Mouse (Mus musculus) duodenum, adult 2 months (tissue): ENCODE data around the gene Ttc7. TPM values are rescaled to one million over a fixed set of nuclear protein-coding genes. Genes with fewer than 3 reads are reported as not detected.

Experiments used
- polyA plus RNA-seq: library from polyadenylated mRNA; depleted of rRNA; stranded (reverse); fragments of >200 nt; gene quantifications from 2 replicates; pipeline ENCODE4 v1.2.3, GENCODE M21; 2012; ENCODE audit warnings: low replicate concordance; rRNA removed

The Ttc7 gene
- 82.4 and 335 TPM in 2 replicates for polyA plus RNA-seq

GRCm38 (mm10) chr17:87282706-87283053 is at the start of gene Ttc7:
Gene Ttc7, plus strand, starts transcription at chr17:87282886.

DNA sequence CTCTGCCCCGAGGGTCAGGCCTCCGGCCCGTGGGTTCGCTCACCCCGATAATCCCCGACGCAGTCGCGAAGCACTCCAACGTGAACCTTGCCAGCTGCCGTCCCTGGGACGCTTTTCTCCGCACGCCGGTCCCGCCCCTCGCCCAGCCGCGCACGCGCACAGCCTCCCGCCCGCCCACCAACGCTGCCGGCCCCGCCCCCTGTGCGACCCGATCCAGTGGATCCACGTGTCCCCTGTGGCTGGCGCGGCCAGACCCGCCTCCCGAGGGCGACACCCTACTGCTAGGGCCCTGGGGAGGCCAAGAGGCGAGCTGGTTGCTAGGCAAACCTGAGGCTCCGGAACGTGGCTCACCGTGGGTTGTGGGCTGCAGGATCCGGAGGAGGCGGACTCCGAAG is 16.9 kb upstream of the Ttc7 start, which contains the start of gene Mcfd2:
Gene Mcfd2, minus strand, starts transcription at position 144 of the 395 bp plus-strand sequence.

GRCm38 (mm10) chr17:87427511-87427910 is 144.8 kb downstream of the Ttc7 start, which contains the start of gene Stpg4:
Gene Stpg4, minus strand, starts transcription at chr17:87427741.

Other genes starting within 250 kb of the Ttc7 start
- 1.3 and 3.3 TPM in 2 replicates for gene Socs5, start 175.2 kb upstream of the Ttc7 start, polyA plus RNA-seq
- 93.0 and 151 TPM in 2 replicates for gene Mcfd2, start 17.0 kb upstream of the Ttc7 start, polyA plus RNA-seq
- not detected in 2 replicates for gene Stpg4, start 144.9 kb downstream of the Ttc7 start, polyA plus RNA-seq
- gene Calm2, start 164.0 kb downstream of the Ttc7 start, polyA plus RNA-seq, result 4.8 and 5.8 TPM in 2 replicates